Mouse (Mus musculus) hindbrain, embryonic 10.5 days (tissue): ENCODE data around the gene Rasgef1b. TPM values are rescaled to one million over a fixed set of nuclear protein-coding genes. Genes with fewer than 3 reads are reported as not detected.

Experiments used
- DNase-seq: peaks from one replicate; pipeline ENCODE4 v3.0.0-alpha.2; 2017; ENCODE audit warnings: low spot score
- H3K27ac ChIP-seq: fragments of 300-500 bp; sonication (generic); 2 replicates; pipeline ENCODE4 v1.5.1; 2016; ENCODE audit warnings: mild to moderate bottlenecking, moderate library complexity
- H3K27me3 ChIP-seq: fragments of 300-500 bp; sonication (generic); 2 replicates; pipeline ENCODE4 v1.6.1; 2016; ENCODE audit warnings: mild to moderate bottlenecking; ENCODE audit not compliant: poor library complexity, insufficient read depth, severe bottlenecking
- H3K36me3 ChIP-seq: fragments of 300-500 bp; sonication (generic); 2 replicates; pipeline ENCODE4 v1.6.1; 2016; ENCODE audit warnings: mild to moderate bottlenecking, moderate library complexity
- H3K4me1 ChIP-seq: fragments of 300-500 bp; sonication (generic); replicated peaks from 2 replicates; pipeline ENCODE4 v1.6.1; 2016; ENCODE audit warnings: mild to moderate bottlenecking
- H3K4me3 ChIP-seq: fragments of 300-500 bp; sonication (generic); 2 replicates; pipeline ENCODE4 v1.5.1; 2016; ENCODE audit warnings: mild to moderate bottlenecking, moderate library complexity
- H3K9me3 ChIP-seq: fragments of 300-500 bp; sonication (generic); 2 replicates; pipeline ENCODE4 v1.6.1; 2016; ENCODE audit warnings: mild to moderate bottlenecking, moderate library complexity
- WGBS: fragments of 180-500 bp; shearing (Covaris S2); methylation state at CpG from one replicate; pipeline ENCODE4 v1.1.7; 2016; 5-methylcytosine and 5-hydroxymethylcytosine counted together
- polyA plus RNA-seq: library from polyadenylated mRNA; unstranded; fragments of >200 nt; fragmentation: Nextera tagmentation; extraction: Ambion mirVana; gene quantifications from 2 replicates; pipeline ENCODE4 v1.2.1, GENCODE M21; 2016

Rasgef1b gene
- polyA plus RNA-seq, 1 experiment from 2014 or later: 9.2 TPM

DNA sequence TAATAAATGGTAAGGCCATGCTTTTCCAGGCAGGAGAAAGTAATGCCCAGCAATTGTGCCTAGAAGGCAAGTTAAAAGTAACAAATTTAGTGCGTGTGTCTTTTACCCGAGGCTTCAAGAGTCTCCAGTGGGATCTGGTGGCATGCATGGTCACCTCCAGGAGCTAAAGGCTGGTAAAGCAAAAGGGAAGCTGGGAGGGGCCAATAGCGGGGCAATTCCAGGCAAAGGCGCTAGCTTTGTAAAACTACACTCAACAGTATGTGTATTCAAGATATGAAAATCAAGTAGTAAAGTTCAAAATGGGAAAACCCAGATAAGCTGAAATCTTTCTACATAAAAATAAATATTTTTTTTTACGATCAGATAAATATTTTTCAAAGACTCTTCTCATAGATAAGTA, 561.1 kb downstream of the Rasgef1b start:
- Histone ChIP-seq H3K9me3 (no peaks in the 10 kb centered on the region), H3K27me3 (no peaks in the 10 kb centered on the region), H3K27ac (no peak overlapping the region), H3K4me1 (no peaks in the 10 kb centered on the region), H3K4me3 (no peak overlapping the region), H3K36me3 (no peaks in the 10 kb centered on the region)
- 91% methylated on average over 5 of the region's 5 CpGs for WGBS
- no peak for DNase-seq

Other genes starting within 250 kb of the Rasgef1b start
- 0.82 TPM in 1 of 2 replicates, not detected in the other for gene Vamp9, start 177.2 kb upstream of the Rasgef1b start, polyA plus RNA-seq
- 247 and 280 TPM in 2 replicates for gene Hnrnpd, start 249.9 kb upstream of the Rasgef1b start, polyA plus RNA-seq
- 1.7 and 1.9 TPM in 2 replicates for gene 4930524J08Rik, start 250.0 kb upstream of the Rasgef1b start, polyA plus RNA-seq